8 mouse cellular contexts compared by ENCODE assay signal in genomic region chr17:47511111-47512020, GRCm38 (mm10). TPM values are rescaled to one million over a fixed set of nuclear protein-coding genes. Genes with fewer than 3 reads are reported as not detected.
DNase-seq lines count a peak whose midpoint lies in the region; ATAC-seq and TF ChIP-seq lines count a peak whose summit lies in the region.

No protein-coding gene starts in this region.

- H3K4me3 ChIP-seq in gastrocnemius, adult 2 months = peak overlapping the region; percentile 74
- no peak overlapping the region for H3K4me3 ChIP-seq in hindbrain, postnatal 0 days (ENCODE audit: low read length)
- H3K4me3 ChIP-seq in left cerebral cortex, adult 2 months = peak overlapping the region; percentile 43
- H3K4me3 ChIP-seq in megakaryocyte, embryonic 14.5 days (replicated peaks) = peak overlapping the region; percentile 94

- no peaks in the 10 kb centered on the region for H3K9me3 ChIP-seq in hindbrain, postnatal 0 days (ENCODE audit: low read length)
- no peaks in the 10 kb centered on the region for H3K9me3 ChIP-seq in megakaryocyte, embryonic 14.5 days

- peak; percentile 98 for TF ChIP-seq CTCF in gastrocnemius, adult 2 months (IDR thresholded peaks at IDR 0.05)
- peak; percentile 90 for TF ChIP-seq CTCF in hindbrain, postnatal 0 days (IDR thresholded peaks at IDR 0.05; ENCODE audit: low read depth)
- peak; percentile 99 for TF ChIP-seq CTCF in left cerebral cortex, adult 2 months (IDR thresholded peaks at IDR 0.05)

- intact Hi-C loops in gastrocnemius, adult 2 months (cut with DNase I) = loop anchor here (1.0 to 5.0 kb wide), 2 partner anchors 82 to 101 kb away; partner anchors contain the start of genes Bysl, Gm20517 and Med20
- intact Hi-C loops in left cerebral cortex, adult 2 months (cut with DNase I) = loop anchor here (1.0 to 5.0 kb wide), 3 partner anchors 82 to 176 kb away; partner anchors contain the start of genes Frs3 and Tomm6

- peak; percentile 82 for ATAC-seq in common myeloid progenitor, adult 5-6 weeks (replicated peaks; ENCODE audit: low read depth, poor library complexity, severe bottlenecking)
- ATAC-seq in hindbrain, postnatal 0 days = peak; percentile 95

- H3K27me3 ChIP-seq in hindbrain, postnatal 0 days (ENCODE audit: insufficient read depth, low read length) = no peaks in the 10 kb centered on the region
- H3K27me3 ChIP-seq in megakaryocyte, embryonic 14.5 days (replicated peaks) = no peaks in the 10 kb centered on the region

- H3K4me1 ChIP-seq in hindbrain, postnatal 0 days (ENCODE audit: insufficient read depth, low read length) = no peaks in the 10 kb centered on the region; the same call in 1 of the 2 replicates
- peaks cover 80% of the 10 kb centered on the region for H3K4me1 ChIP-seq in megakaryocyte, embryonic 14.5 days

- peak overlapping the region; percentile 32 for H3K4me2 ChIP-seq in hindbrain, postnatal 0 days (ENCODE audit: low read depth, low read length)

- 18% methylated on average over 25 of the region's 25 CpGs for WGBS in hindbrain, postnatal 0 days

- H3K36me3 ChIP-seq in hindbrain, postnatal 0 days (ENCODE audit: insufficient read depth, low read length) = no peaks in the 10 kb centered on the region
- H3K36me3 ChIP-seq in megakaryocyte, embryonic 14.5 days (replicated peaks; ENCODE audit: low read length) = peaks cover 52% of the 10 kb centered on the region

- H3K9ac ChIP-seq in hindbrain, postnatal 0 days (replicated peaks; ENCODE audit: low read length) = no peak overlapping the region

- DNase-seq in ZHBTc4 (ENCODE audit: low read depth, low spot score) = peak; percentile 99
- peak; percentile 97 for DNase-seq in gastrocnemius, adult 2 months
- DNase-seq in hindbrain, postnatal 0 days (ENCODE audit: low spot score) = peak; percentile 94
- DNase-seq in left cerebral cortex, adult 2 months (ENCODE audit: extremely low spot score in 1 of 2, low spot score in 2 of 2) = peak; percentile 93 to 98
- DNase-seq in right cerebral cortex, postnatal 10 days (ENCODE audit: low spot score in 2 of 2) = peak; percentile 94
- DNase-seq in urinary bladder, postnatal 25 days (ENCODE audit: low spot score) = peak; percentile 98

- peak overlapping the region; percentile 93 for H3K27ac ChIP-seq in gastrocnemius, adult 2 months
- peak overlapping the region; percentile 66 for H3K27ac ChIP-seq in hindbrain, postnatal 0 days
- H3K27ac ChIP-seq in left cerebral cortex, adult 2 months = peak overlapping the region; percentile 88

RNA-seq across cellular contexts. Expression of gene Ccnd3, which starts 6.5 kb away (rescaled TPM):
- 45.1 and 61.9 TPM in 2 replicates for total RNA-seq in common myeloid progenitor, adult 5-6 weeks (2017)
- 10 to 100 TPM; 18.7 to 25.8 TPM for total RNA-seq in gastrocnemius, adult 2 months (2021)
- 55.0 and 63.4 TPM in 2 replicates for total RNA-seq in hindbrain, postnatal 0 days (2014; rRNA removed)
- 69.3 and 71.5 TPM in 2 replicates for polyA plus RNA-seq in hindbrain, postnatal 0 days (2015; fragmentation: Nextera tagmentation; extraction: Ambion mirVana)
- 10 to 100 TPM; 38.2 to 38.4 TPM for total RNA-seq in left cerebral cortex, adult 2 months (2021)
- 872 and 1,542 TPM in 2 replicates for polyA plus RNA-seq in megakaryocyte, embryonic 14.5 days (2012; ENCODE audit: insufficient read depth, low replicate concordance)

RNA-seq across cellular contexts. Expression of gene Taf8, which starts 9.3 kb away (rescaled TPM):
- total RNA-seq in common myeloid progenitor, adult 5-6 weeks (2017) = 45.2 and 64.5 TPM in 2 replicates
- 10 to 100 TPM; 13.0 to 14.1 TPM for total RNA-seq in gastrocnemius, adult 2 months (2021)
- 17.9 and 22.2 TPM in 2 replicates for total RNA-seq in hindbrain, postnatal 0 days (2014; rRNA removed)
- 11.8 and 12.3 TPM in 2 replicates for polyA plus RNA-seq in hindbrain, postnatal 0 days (2015; fragmentation: Nextera tagmentation; extraction: Ambion mirVana)
- 10 to 100 TPM; 17.3 to 22.0 TPM for total RNA-seq in left cerebral cortex, adult 2 months (2021)
- 8.7 and 11.5 TPM in 2 replicates for polyA plus RNA-seq in megakaryocyte, embryonic 14.5 days (2012; ENCODE audit: insufficient read depth, low replicate concordance)
